Mouse (Mus musculus) forebrain, embryonic 14.5 days (tissue): Measurements from ENCODE around the gene Ankrd50. TPM values are rescaled to one million over a fixed set of nuclear protein-coding genes. Genes with fewer than 3 reads are reported as not detected.

ENCODE experiments used
- ATAC-seq: fragments of 200-750 bp; cut with Nextera tagmentation; 2 replicates; pipeline ENCODE4 v1.8.0; 2017; ENCODE audit warnings: mild to moderate bottlenecking, moderate library complexity
- DNase-seq: peaks from one replicate; pipeline ENCODE4 v3.0.0-alpha.2; 2015; ENCODE audit warnings: low spot score
- H3K27ac ChIP-seq: fragments of 300-500 bp; sonication (generic); 2 replicates; pipeline ENCODE4 v1.5.1; 2014; ENCODE audit warnings: low read depth, mild to moderate bottlenecking, control low read depth, low read length, moderate library complexity
- H3K27me3 ChIP-seq: fragments of 300-500 bp; sonication (generic); replicated peaks from 2 replicates; pipeline ENCODE4 v1.6.1; 2014; ENCODE audit warnings: low read length, control low read depth, mixed read lengths; ENCODE audit not compliant: control insufficient read depth, insufficient read depth
- H3K36me3 ChIP-seq: fragments of 300-500 bp; sonication (generic); 2 replicates; pipeline ENCODE4 v1.6.1; 2014; ENCODE audit warnings: low read length, control low read depth; ENCODE audit not compliant: control insufficient read depth, insufficient read depth
- H3K4me1 ChIP-seq: fragments of 300-500 bp; sonication (generic); 2 replicates; pipeline ENCODE4 v1.6.1; 2014; ENCODE audit warnings: antibody characterized with exemption, low read length, control low read depth; ENCODE audit not compliant: control insufficient read depth, insufficient read depth
- H3K4me2 ChIP-seq: fragments of 300-500 bp; sonication (generic); 2 replicates; pipeline ENCODE4 v1.6.1; 2014; ENCODE audit warnings: mild to moderate bottlenecking, control low read depth, low read length
- H3K4me3 ChIP-seq: fragments of 300-500 bp; sonication (generic); 2 replicates; pipeline ENCODE4 v1.5.1; 2014; ENCODE audit warnings: low read depth, low read length, control low read depth
- H3K9ac ChIP-seq: fragments of 300-500 bp; sonication (generic); 2 replicates; pipeline ENCODE4 v1.6.1; 2014; ENCODE audit warnings: mild to moderate bottlenecking, low read length, control low read depth, moderate library complexity
- H3K9me3 ChIP-seq: fragments of 300-500 bp; sonication (generic); replicated peaks from 2 replicates; pipeline ENCODE4 v1.6.1; 2016; ENCODE audit warnings: low read length, control low read depth, mixed read lengths; ENCODE audit not compliant: control insufficient read depth
- WGBS: fragments of 180-500 bp; shearing (Covaris S2); extraction: QIAGEN DNeasy Blood & Tissue Kit; methylation state at CpG from one replicate; pipeline ENCODE4 v1.1.7; 2014; 5-methylcytosine and 5-hydroxymethylcytosine counted together
- polyA plus RNA-seq: library from polyadenylated mRNA; unstranded; fragments of >200 nt; fragmentation: Nextera tagmentation; extraction: Ambion mirVana; gene quantifications from 2 replicates; pipeline ENCODE4 v1.2.1, GENCODE M21; 2014

Gene Ankrd50
- polyA plus RNA-seq, 1 experiment from 2014 or later = 21.8 TPM

- Histone ChIP-seq H3K4me1 (0 out of 2 replicates have a peak, but pooled peaks cover 4% of the 10 kb centered on the region), H3K4me2 (no peak overlapping the region), H3K9me3 (no peaks in the 10 kb centered on the region), H3K4me3 (no peak overlapping the region), H3K27me3 (no peaks in the 10 kb centered on the region), H3K36me3 (no peaks in the 10 kb centered on the region), H3K27ac (no peak overlapping the region), H3K9ac (no peak overlapping the region)
- ATAC-seq (peak; percentile 64), DNase-seq (peak; percentile 45)
- 13% methylated on average over 11 of the region's 11 CpGs for WGBS
Measured at GRCm38 (mm10) chr3:38433495-38434464, 50.9 kb downstream of the Ankrd50 start.

DNA sequence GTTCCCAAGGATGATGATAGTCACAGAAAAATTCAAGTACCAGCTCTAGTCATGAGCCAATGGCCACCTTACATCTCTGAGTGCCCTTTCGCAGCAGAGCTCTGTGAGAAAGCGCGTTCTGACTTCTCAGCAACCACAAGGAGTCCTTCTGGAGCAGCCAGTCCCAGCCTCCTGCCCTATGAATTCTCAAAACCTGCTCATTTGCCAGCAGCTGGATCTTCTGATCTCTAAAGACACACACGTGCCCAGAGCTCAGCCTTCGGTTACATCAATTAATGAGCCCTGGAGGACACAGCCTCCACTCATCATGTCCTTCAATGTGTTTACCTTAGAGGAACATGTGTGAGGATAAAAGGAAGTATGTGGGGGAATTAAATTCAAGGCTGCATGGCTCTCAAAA is 53.2 kb downstream of the Ankrd50 start:
- 79% methylated on average over 5 of the region's 5 CpGs for WGBS
- no peaks in the 10 kb centered on the region for H3K27me3 ChIP-seq
- no peak overlapping the region for H3K9ac ChIP-seq
- ATAC-seq (peak; percentile 19; the same call in 1 of the 2 replicates), DNase-seq (no peak)
- no peak overlapping the region for H3K27ac ChIP-seq
- no peaks in the 10 kb centered on the region for H3K36me3 ChIP-seq
- H3K4me3 ChIP-seq = no peak overlapping the region
- H3K4me2 ChIP-seq = no peak overlapping the region
- H3K9me3 ChIP-seq = no peaks in the 10 kb centered on the region
- 0 out of 2 replicates have a peak, but pooled peaks cover 4% of the 10 kb centered on the region for H3K4me1 ChIP-seq

GRCm38 (mm10) chr3:38431042-38431441 is 53.6 kb downstream of the Ankrd50 start:
- H3K9me3 ChIP-seq = no peaks in the 10 kb centered on the region
- WGBS = 72% methylated on average over 6 of the region's 6 CpGs
- DNase-seq (peak; percentile 12), ATAC-seq (peak; percentile 47; the same call in 1 of the 2 replicates)
- H3K27me3 ChIP-seq = no peaks in the 10 kb centered on the region
- no peaks in the 10 kb centered on the region for H3K36me3 ChIP-seq
- no peak overlapping the region for H3K4me3 ChIP-seq
- H3K9ac ChIP-seq = no peak overlapping the region
- no peak overlapping the region for H3K4me2 ChIP-seq
- 0 out of 2 replicates have a peak, but pooled peaks cover 4% of the 10 kb centered on the region for H3K4me1 ChIP-seq
- H3K27ac ChIP-seq = no peak overlapping the region

DNA sequence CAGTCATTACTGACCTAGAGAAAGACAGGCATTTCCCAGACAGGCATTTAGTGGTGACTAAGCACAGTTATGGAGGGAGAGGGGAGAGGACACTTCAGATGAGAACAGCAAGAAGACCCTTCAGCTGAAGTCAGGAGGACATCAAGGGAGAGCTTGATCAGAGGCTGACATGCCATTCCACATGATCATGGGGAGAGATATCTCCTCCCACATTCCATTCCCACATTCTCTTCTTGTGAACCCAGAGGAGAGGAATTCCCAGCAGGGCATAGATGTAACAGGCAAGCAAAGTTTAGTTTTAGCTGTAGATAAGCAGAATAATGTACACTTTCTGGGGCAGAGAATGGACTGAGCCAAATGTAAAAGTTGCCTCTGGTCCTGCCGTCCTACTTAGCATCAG is 57.4 kb downstream of the Ankrd50 start:
- WGBS = 89% methylated on average over 1 of the region's 1 CpGs
- Histone ChIP-seq H3K4me1 (no peaks in the 10 kb centered on the region), H3K36me3 (no peaks in the 10 kb centered on the region), H3K9ac (no peak overlapping the region), H3K9me3 (no peaks in the 10 kb centered on the region), H3K27ac (no peak overlapping the region), H3K4me2 (no peak overlapping the region), H3K27me3 (no peaks in the 10 kb centered on the region), H3K4me3 (no peak overlapping the region)
- ATAC-seq = no peak
- no peak for DNase-seq

- Histone ChIP-seq H3K36me3 (no peaks in the 10 kb centered on the region), H3K4me3 (no peak overlapping the region), H3K4me1 (no peaks in the 10 kb centered on the region), H3K9me3 (no peaks in the 10 kb centered on the region), H3K27me3 (no peaks in the 10 kb centered on the region), H3K4me2 (no peak overlapping the region), H3K27ac (no peak overlapping the region), H3K9ac (no peak overlapping the region)
- 85% methylated on average over 4 of the region's 4 CpGs for WGBS
- DNase-seq = no peak
- no peak for ATAC-seq
Measured at GRCm38 (mm10) chr3:38423966-38424365, 60.7 kb downstream of the Ankrd50 start.

DNA sequence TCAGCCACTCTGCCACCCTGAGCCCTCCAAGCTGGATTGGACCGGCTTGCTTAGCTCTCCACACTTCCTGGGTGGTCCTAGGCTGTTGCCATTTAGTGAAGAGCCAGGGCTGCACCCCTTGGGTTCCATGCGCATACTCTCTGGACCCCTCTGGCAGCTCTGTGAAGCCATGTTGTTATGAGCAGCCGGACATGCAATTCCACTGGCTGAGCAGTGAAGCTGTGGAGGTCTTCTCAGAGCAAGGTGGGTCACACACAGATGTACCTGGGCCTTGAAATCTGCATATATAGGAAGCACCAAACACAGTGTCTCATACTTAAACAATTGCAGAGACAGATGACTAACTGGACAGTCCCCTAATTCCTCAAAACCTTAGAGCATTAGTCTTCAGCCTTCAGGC is 64.7 kb downstream of the Ankrd50 start:
- no peak for DNase-seq
- Histone ChIP-seq H3K27ac (no peak overlapping the region), H3K36me3 (no peaks in the 10 kb centered on the region), H3K4me3 (no peak overlapping the region), H3K4me2 (no peak overlapping the region), H3K27me3 (no peaks in the 10 kb centered on the region), H3K9ac (no peak overlapping the region), H3K9me3 (no peaks in the 10 kb centered on the region), H3K4me1 (no peaks in the 10 kb centered on the region)
- 83% methylated on average over 3 of the region's 3 CpGs for WGBS
- ATAC-seq = no peak

DNA sequence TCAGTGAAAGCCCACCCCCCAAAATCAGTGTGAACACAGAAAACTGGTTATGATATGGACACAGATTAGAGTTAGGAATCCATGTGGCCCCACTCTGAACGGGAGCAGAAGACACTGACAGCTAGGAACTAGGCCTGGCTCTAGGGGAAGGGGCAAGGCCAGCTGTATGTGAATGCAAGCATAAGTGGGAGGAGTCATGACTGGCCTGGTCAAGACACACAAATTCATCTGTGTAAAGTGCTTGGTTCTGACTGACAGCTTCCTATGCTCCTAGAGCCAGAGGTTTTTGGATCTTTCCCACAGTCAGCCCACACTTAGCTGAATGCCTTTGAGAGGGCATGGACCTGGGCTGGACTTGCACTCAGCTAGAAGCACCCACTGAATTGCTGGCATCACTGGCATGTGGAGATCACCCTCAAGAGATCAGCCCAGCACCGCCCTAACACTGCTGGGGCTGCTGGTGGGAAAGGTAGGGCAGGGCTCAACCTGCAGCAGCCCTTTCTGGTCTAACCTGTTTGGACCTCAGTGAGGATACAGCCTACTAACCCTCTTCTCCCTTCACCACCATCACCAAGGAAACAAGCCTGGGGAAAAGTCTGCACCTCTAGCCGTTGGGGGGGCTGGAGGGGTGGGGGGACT is 69.2 kb downstream of the Ankrd50 start:
- Histone ChIP-seq H3K27ac (no peak overlapping the region), H3K9ac (no peak overlapping the region), H3K27me3 (no peaks in the 10 kb centered on the region), H3K4me1 (no peaks in the 10 kb centered on the region), H3K4me3 (no peak overlapping the region), H3K36me3 (no peaks in the 10 kb centered on the region), H3K4me2 (no peak overlapping the region), H3K9me3 (no peaks in the 10 kb centered on the region)
- WGBS = 80% methylated on average over 3 of the region's 3 CpGs
- DNase-seq (no peak), ATAC-seq (no peak)
